Mouse (Mus musculus): ENCODE measurements around the gene Lrba. TPM values are rescaled to one million over a fixed set of nuclear protein-coding genes. Genes with fewer than 3 reads are reported as not detected.

Lrba gene
- 10 to 100 TPM; 25.0 to 29.4 (median 25.7) TPM for total RNA-seq (2022)

GRCm38 (mm10) chr3:86224564-86225421 lies at the start of gene Lrba:
Gene Lrba (plus strand): TSS chr3:86224680.
- peak; percentile 28 to 34 for DNase-seq (ENCODE audit: low spot score in 2 of 2)

DNA sequence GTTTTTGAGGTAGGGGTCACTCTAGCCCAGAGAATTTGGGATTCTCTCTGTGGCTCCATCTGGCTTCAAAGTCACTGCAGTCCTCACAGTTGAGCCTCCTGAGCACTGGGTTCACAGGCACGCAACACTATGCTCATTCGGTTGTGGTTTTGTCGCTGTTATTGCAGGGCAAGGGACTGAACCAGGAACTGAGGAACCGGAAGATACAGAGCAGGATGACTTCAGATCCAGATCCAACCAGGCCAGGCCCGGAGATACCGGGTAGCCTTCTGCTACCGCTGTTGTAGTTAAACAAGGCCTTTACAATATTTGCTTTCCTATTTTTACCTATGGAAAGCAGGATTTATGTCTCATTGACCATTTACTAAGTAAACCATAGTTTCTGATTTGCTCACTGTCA lies 44.8 kb upstream of the Lrba start:
- DNase-seq (ENCODE audit: low spot score in 2 of 2), result no peak

GRCm38 (mm10) chr3:86181107-86181506 lies 43.4 kb upstream of the Lrba start:
- no peak for DNase-seq (ENCODE audit: low spot score in 2 of 2)

- no peak for DNase-seq (ENCODE audit: low spot score in 2 of 2)
Measured at GRCm38 (mm10) chr3:86184546-86184945, 39.9 kb upstream of the Lrba start.

GRCm38 (mm10) chr3:86187736-86188389 lies 36.6 kb upstream of the Lrba start:
- no peak for DNase-seq (ENCODE audit: low spot score in 2 of 2)

- DNase-seq (ENCODE audit: low spot score in 2 of 2), result no peak
Measured at GRCm38 (mm10) chr3:86195981-86196380, 28.5 kb upstream of the Lrba start.

DNA sequence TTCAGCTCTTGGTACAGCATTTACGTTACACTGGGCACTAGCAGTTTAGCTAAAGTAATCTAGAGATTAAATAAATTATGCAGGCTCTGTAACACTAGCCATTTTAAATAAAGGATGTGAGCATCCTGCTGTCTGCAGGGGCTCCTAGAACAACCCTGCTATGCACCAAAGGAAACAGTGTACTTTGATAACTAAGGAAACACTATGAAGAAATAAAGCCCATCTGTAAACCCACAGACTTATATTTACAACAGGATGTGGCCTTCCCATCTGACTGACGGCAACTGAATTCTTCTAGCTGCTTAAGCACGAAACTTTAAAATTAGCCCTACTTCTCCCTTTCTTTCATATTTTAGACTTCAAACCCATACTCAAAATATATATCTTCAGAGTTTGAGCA lies 28.0 kb upstream of the Lrba start:
- DNase-seq (ENCODE audit: low spot score in 2 of 2), result no peak

- no peak for DNase-seq (ENCODE audit: low spot score in 2 of 2)
Measured at GRCm38 (mm10) chr3:86201645-86202175, 22.8 kb upstream of the Lrba start.

DNA sequence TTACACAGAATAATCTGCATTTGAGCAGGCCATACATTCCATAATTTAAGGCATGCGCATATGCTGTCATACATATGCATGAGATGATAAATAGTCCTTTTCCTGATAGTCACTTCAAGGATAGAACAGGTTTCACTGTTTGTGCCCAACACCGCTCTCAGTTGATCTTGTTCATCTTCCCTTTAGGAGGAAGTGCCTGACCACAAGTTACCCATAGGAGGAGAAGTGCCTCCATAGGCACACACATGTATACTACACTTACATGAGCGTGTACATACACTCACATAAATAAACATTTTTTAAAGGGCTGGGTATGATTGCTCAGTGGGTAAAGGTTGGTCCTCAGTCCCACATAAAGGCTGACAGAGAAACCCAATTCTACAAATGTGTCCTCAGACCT lies 22.0 kb upstream of the Lrba start:
- no peak for DNase-seq (ENCODE audit: low spot score in 2 of 2)

GRCm38 (mm10) chr3:86204608-86205358 lies 19.7 kb upstream of the Lrba start:
- no peak for DNase-seq (ENCODE audit: low spot score in 2 of 2)

- DNase-seq (ENCODE audit: low spot score in 2 of 2), result no peak
Measured at GRCm38 (mm10) chr3:86206556-86206955, 17.9 kb upstream of the Lrba start.

- no peak for DNase-seq (ENCODE audit: low spot score in 2 of 2)
Measured at GRCm38 (mm10) chr3:86210267-86210939, 14.1 kb upstream of the Lrba start.

DNA sequence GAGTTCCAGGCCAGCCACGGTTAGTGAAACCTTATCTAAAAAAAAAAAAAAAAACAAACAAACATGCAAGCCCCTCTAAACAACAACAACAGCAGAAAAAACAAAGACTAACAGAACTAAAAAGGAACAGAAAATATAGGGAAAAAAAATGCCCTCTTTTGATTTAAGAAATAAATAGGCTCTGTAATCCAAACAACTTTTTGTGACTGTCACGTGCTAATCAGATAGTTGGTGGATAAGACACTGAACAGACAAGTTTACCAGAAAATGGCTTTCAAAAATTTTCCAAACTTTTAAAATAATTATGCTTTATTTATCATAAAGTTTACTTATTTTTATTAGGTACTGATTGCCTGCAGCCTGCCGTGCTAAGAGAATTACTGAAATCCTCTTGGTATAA lies 13.5 kb upstream of the Lrba start:
- no peak for DNase-seq (ENCODE audit: low spot score in 2 of 2)

- no peak for DNase-seq (ENCODE audit: low spot score in 2 of 2)
Measured at GRCm38 (mm10) chr3:86214248-86214647, 10.2 kb upstream of the Lrba start.

DNA sequence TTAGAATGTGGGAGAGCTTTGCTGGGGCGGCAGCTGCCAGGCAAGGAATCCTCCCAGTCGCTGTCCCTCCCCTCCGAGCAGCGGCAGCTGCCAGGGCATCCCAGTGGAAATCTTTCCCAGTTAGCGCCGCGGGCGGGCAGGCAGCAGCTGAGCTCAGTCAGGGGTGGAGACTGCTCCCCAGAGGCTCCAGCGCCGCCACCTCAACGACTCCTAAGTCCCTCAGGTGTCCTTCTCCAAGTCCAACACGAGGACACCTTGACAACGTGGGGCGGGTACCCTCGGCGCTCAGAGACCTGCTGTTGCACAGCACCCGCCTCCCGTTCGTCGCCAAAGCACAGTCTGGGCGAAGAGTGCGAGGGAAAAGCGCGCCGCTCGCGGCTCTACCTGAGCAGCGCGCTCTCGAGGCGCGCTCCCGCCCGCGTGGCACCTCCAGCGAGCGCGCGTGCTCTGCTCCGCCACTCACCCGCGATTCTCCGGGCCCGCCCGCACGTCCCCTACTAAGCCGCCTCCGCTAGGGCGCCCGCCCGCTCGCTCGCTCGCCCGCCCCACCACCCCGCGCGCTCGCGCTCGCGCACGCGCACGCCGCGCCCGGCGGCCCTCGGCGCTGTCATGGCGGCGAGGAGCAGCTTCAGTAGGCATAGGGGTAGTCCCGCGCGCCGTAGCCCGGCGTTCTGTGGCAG lies 706 bp upstream of the Lrba start:
- DNase-seq (ENCODE audit: low spot score in 2 of 2), result peak; percentile 59 to 78

DNA sequence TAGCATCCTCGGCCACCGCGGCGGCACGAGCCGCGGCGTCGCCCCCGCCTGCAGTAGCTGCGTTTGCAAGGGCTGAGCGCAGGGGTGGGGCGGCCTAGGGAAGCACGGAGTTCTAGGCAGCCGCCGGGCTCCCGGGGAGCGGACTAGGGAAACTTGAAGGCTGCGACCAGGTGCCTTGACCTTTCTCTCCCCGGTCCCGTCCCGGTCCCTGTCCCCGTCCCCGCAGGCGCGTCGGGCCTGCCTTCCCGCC lies 241 bp upstream of the Lrba start:
- DNase-seq (ENCODE audit: low spot score in 2 of 2), result no peak

- no peak for DNase-seq (ENCODE audit: low spot score in 2 of 2)
Measured at GRCm38 (mm10) chr3:86231532-86232086, 7.1 kb downstream of the Lrba start.

- no peak for DNase-seq (ENCODE audit: low spot score in 2 of 2)
Measured at GRCm38 (mm10) chr3:86247193-86247592, 22.7 kb downstream of the Lrba start.

GRCm38 (mm10) chr3:86251212-86251611 lies 26.7 kb downstream of the Lrba start:
- DNase-seq (ENCODE audit: low spot score in 2 of 2), result no peak

GRCm38 (mm10) chr3:86252588-86252987 lies 28.1 kb downstream of the Lrba start:
- no peak for DNase-seq (ENCODE audit: low spot score in 2 of 2)

GRCm38 (mm10) chr3:86253071-86253470 lies 28.6 kb downstream of the Lrba start:
- DNase-seq (ENCODE audit: low spot score in 2 of 2), result no peak

Data from gastrocnemius, adult 8-10 months (tissue).